Mouse (Mus musculus): Measurements from ENCODE around the gene Dmd.
A peak's percentile ranks its signal among the peaks of the same experiment; 100 is the strongest.

Gene Dmd

GRCm38 (mm10) chrX:84436556-84436955 is 1487.9 kb downstream of the Dmd start:
- DNase-seq: no peak

GRCm38 (mm10) chrX:84442996-84443395 is 1494.3 kb downstream of the Dmd start:
- DNase-seq: no peak

GRCm38 (mm10) chrX:84443985-84444384 is 1495.3 kb downstream of the Dmd start:
- DNase-seq: no peak

GRCm38 (mm10) chrX:84444638-84445037 is 1496.0 kb downstream of the Dmd start:
- no peak for DNase-seq

- no peak for DNase-seq
Measured at GRCm38 (mm10) chrX:84454473-84454872, 1505.8 kb downstream of the Dmd start.

- DNase-seq: no peak
Measured at GRCm38 (mm10) chrX:84514650-84515366, 1566.1 kb downstream of the Dmd start.

- DNase-seq: no peak
Measured at GRCm38 (mm10) chrX:84551995-84552394, 1603.3 kb downstream of the Dmd start.

- DNase-seq: no peak
Measured at GRCm38 (mm10) chrX:84553441-84553840, 1604.8 kb downstream of the Dmd start.

- DNase-seq: no peak
Measured at GRCm38 (mm10) chrX:84598476-84598875, 1649.8 kb downstream of the Dmd start.

GRCm38 (mm10) chrX:84640446-84640845 is 1691.8 kb downstream of the Dmd start:
- no peak for DNase-seq

- no peak for DNase-seq
Measured at GRCm38 (mm10) chrX:84747683-84748082, 1799.0 kb downstream of the Dmd start.

- peak; percentile 6 for DNase-seq
Measured at GRCm38 (mm10) chrX:84860012-84860647, 1911.5 kb downstream of the Dmd start.

GRCm38 (mm10) chrX:84873090-84873489 is 1924.4 kb downstream of the Dmd start:
- DNase-seq: no peak

GRCm38 (mm10) chrX:84878125-84878524 is 1929.5 kb downstream of the Dmd start:
- no peak for DNase-seq

GRCm38 (mm10) chrX:84932715-84933473 is 1984.2 kb downstream of the Dmd start:
- DNase-seq: peak; percentile 10

GRCm38 (mm10) chrX:84960557-84960956 is 2011.9 kb downstream of the Dmd start:
- no peak for DNase-seq

GRCm38 (mm10) chrX:84960972-84961371 is 2012.3 kb downstream of the Dmd start:
- DNase-seq: no peak

- no peak for DNase-seq
Measured at GRCm38 (mm10) chrX:85008304-85008703, 2059.6 kb downstream of the Dmd start.

- no peak for DNase-seq
Measured at GRCm38 (mm10) chrX:85041466-85042058, 2092.9 kb downstream of the Dmd start.

GRCm38 (mm10) chrX:85046631-85047030 is 2098.0 kb downstream of the Dmd start:
- no peak for DNase-seq

- peak; percentile 56 for DNase-seq
Measured at GRCm38 (mm10) chrX:85048141-85049110, 2099.8 kb downstream of the Dmd start.

- no peak for DNase-seq
Measured at GRCm38 (mm10) chrX:85049593-85049992, 2100.9 kb downstream of the Dmd start.

Data from right cerebral cortex, postnatal 25 days (tissue).